Comparison of ENCODE assay signal across 12 mouse cellular contexts in the genomic region with DNA sequence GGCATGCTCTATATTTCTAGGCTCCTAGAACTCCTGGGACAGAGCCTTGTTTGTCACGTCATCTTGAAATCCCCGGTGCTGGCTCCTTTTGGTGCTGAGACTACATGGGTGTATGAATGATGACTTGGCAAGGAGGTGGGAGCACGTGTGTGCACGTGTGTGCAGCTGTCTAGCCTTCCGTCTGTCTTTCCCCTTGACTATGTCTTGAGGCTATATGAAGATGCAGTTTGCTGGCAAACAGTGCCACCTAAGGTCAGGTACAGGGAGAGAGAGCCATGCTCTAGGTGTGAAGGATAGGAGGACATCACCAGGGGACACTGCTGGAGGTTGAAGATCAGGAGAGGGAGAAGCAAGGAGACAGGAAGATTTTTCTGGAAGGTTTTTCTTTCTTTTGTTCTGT. TPM values are rescaled to one million over a fixed set of nuclear protein-coding genes. Genes with fewer than 3 reads are reported as not detected.
DNase-seq lines count a peak whose midpoint lies in the region; ATAC-seq and TF ChIP-seq lines count a peak whose summit lies in the region.
"Had no signal": no experiment of that assay in that cellular context is flagged by ENCODE, and none has a peak within 500 bp of the region (broad histone marks: within the 10 kb centered on the region; RNA-seq: fewer than 3 reads in every experiment).

No protein-coding gene starts in this region.

- no peaks in the 10 kb centered on the region for H3K27me3 ChIP-seq in heart, postnatal 0 days (ENCODE audit: control insufficient read depth, insufficient read depth, low read length)
- no peaks in the 10 kb centered on the region for H3K27me3 ChIP-seq in small intestine, adult 2 months (ENCODE audit: control insufficient read depth, insufficient read depth, low read length)

- no peaks in the 10 kb centered on the region for H3K36me3 ChIP-seq in heart, postnatal 0 days (replicated peaks; ENCODE audit: control insufficient read depth, insufficient read depth, low read length)
- H3K36me3 ChIP-seq in small intestine, adult 2 months (ENCODE audit: control insufficient read depth, insufficient read depth, low read length): no peaks in the 10 kb centered on the region

- peaks cover 14% of the 10 kb centered on the region for H3K4me1 ChIP-seq in heart, postnatal 0 days (ENCODE audit: control insufficient read depth, insufficient read depth)
- peaks cover 15% of the 10 kb centered on the region for H3K4me1 ChIP-seq in small intestine, adult 2 months (ENCODE audit: control insufficient read depth, insufficient read depth, insufficient read length, low read length)

- no peak overlapping the region for H3K27ac ChIP-seq in heart, postnatal 0 days (ENCODE audit: low read depth)
- H3K27ac ChIP-seq in small intestine, adult 2 months (ENCODE audit: insufficient read depth, low read depth, low read length): no peak overlapping the region

- H3K4me3 ChIP-seq in heart, postnatal 0 days (ENCODE audit: low read depth, low read length): no peak overlapping the region
- no peak overlapping the region for H3K4me3 ChIP-seq in small intestine, adult 2 months (ENCODE audit: low read depth, low read length)
- H3K4me3 ChIP-seq: erythroblast, embryonic 14.5 days had no signal

- no peak for DNase-seq in heart, postnatal 0 days (ENCODE audit: low spot score)
- no peak for DNase-seq in heart, adult 18-20 months
- DNase-seq in A20 (ENCODE audit: low read depth, low spot score): peak; percentile 76
- DNase-seq in layer of hippocampus, adult 9-10 months (ENCODE audit: low spot score): no peak
- DNase-seq in left cerebral cortex, postnatal 4 days: no peak
- DNase-seq in embryo, embryonic 10.5 days (ENCODE audit: low spot score): no peak
- DNase-seq: cerebellum, postnatal 10 days; kidney, adult 18-20 months; retina, postnatal 1 day had no signal

- TF ChIP-seq EP300 in heart, postnatal 0 days (IDR thresholded peaks at IDR 0.05; ENCODE audit: low read depth): no peak

- H3K4me2 ChIP-seq in heart, postnatal 0 days (ENCODE audit: low read depth, low read length): no peak overlapping the region

- TF ChIP-seq POLR2A in small intestine, adult 2 months (IDR thresholded peaks at IDR 0.05; ENCODE audit: low read depth, low read length): no peak

- ATAC-seq in heart, postnatal 0 days (ENCODE audit: insufficient read depth, low read depth): no peak
- ATAC-seq in granulocyte monocyte progenitor cell, adult 5-6 weeks (replicated peaks; ENCODE audit: poor library complexity, severe bottlenecking): 0 out of 2 replicates have a peak, but pooled peaks have one; percentile 8

- no peaks in the 10 kb centered on the region for H3K9me3 ChIP-seq in heart, postnatal 0 days (replicated peaks; ENCODE audit: control insufficient read depth, low read length)

- intact Hi-C loops in left cerebral cortex, postnatal 4 days (cut with DNase I): no loop called here

- TF ChIP-seq CTCF in heart, postnatal 0 days (IDR thresholded peaks at IDR 0.05; ENCODE audit: low read depth): peak; percentile 41
- TF ChIP-seq CTCF in small intestine, adult 2 months (IDR thresholded peaks at IDR 0.05; ENCODE audit: extremely low read depth, insufficient read length, insufficient replicate concordance, low read depth, low read length): peak; percentile 30; the same call in 1 of the 2 replicates

- 81% methylated on average over 5 of the region's 5 CpGs for WGBS in heart, postnatal 0 days
- 72% methylated on average over 5 of the region's 5 CpGs for WGBS in small intestine, adult 2 months

- H3K9ac ChIP-seq in heart, postnatal 0 days (replicated peaks; ENCODE audit: low read depth, low read length): no peak overlapping the region

RNA-seq across cellular contexts. Expression of a gene that starts 49.9 kb away (rescaled TPM):
- total RNA-seq in heart, postnatal 0 days (2014; rRNA removed; ENCODE audit: low replicate concordance): 8.8 and 9.2 TPM in 2 replicates
- 4.9 and 5.0 TPM in 2 replicates for polyA plus RNA-seq in heart, postnatal 0 days (2015; fragmentation: Nextera tagmentation; extraction: Ambion mirVana)
- 1 to 10 TPM; 7.6 to 8.5 TPM for total RNA-seq in heart, adult 18-20 months (2021)
- 60.4 and 61.3 TPM in 2 replicates for total RNA-seq in granulocyte monocyte progenitor cell, adult 5-6 weeks (2014; fragmentation: Nextera tagmentation)
- total RNA-seq in granulocyte monocyte progenitor cell, adult 5-6 weeks (2017): 69.4 and 72.2 TPM in 2 replicates
- polyA plus RNA-seq in small intestine, adult 2 months (2012; rRNA removed): 8.1 and 14.6 TPM in 2 replicates
- 1 to 10 TPM; 1.4 to 1.5 TPM for total RNA-seq in left cerebral cortex, postnatal 4 days (2021)
